Mouse (Mus musculus) forebrain, postnatal 0 days (tissue): ENCODE data around the gene Hyou1. TPM values are rescaled to one million over a fixed set of nuclear protein-coding genes. Genes with fewer than 3 reads are reported as not detected.
A peak's percentile ranks its signal among the peaks of the same experiment; 100 is the strongest.
"Not testable (repeated sequence)": the region's sequence is repeated elsewhere in the genome, so short reads cannot be mapped to it uniquely, and the experiment has no call there.

Experiments
- ATAC-seq: fragments of 200-750 bp; cut with Nextera tagmentation; 2 replicates; pipeline ENCODE4 v1.8.0; 2017; ENCODE audit warnings: mild to moderate bottlenecking, moderate library complexity
- DNase-seq: peaks from one replicate; pipeline ENCODE4 v3.0.0-alpha.2; 2015
- H3K27ac ChIP-seq: fragments of 300-500 bp; sonication (generic); 2 replicates; pipeline ENCODE4 v1.5.1; 2014; ENCODE audit warnings: low read depth, mild to moderate bottlenecking, antibody characterized with exemption, low read length, moderate library complexity, mixed read lengths
- H3K27me3 ChIP-seq: fragments of 300-500 bp; sonication (generic); 2 replicates; pipeline ENCODE4 v1.6.1; 2014; ENCODE audit warnings: mild to moderate bottlenecking, low read length, mixed read lengths; ENCODE audit not compliant: insufficient read depth
- H3K36me3 ChIP-seq: fragments of 300-500 bp; sonication (generic); 2 replicates; pipeline ENCODE4 v1.6.1; 2014; ENCODE audit warnings: mild to moderate bottlenecking, moderate library complexity; ENCODE audit not compliant: insufficient read depth
- H3K4me1 ChIP-seq: fragments of 300-500 bp; sonication (generic); 2 replicates; pipeline ENCODE4 v1.6.1; 2014; ENCODE audit warnings: antibody characterized with exemption; ENCODE audit not compliant: insufficient read depth
- H3K4me2 ChIP-seq: fragments of 300-500 bp; sonication (generic); 2 replicates; pipeline ENCODE4 v1.6.1; 2014; ENCODE audit warnings: low read depth, mild to moderate bottlenecking, moderate library complexity
- H3K4me3 ChIP-seq: fragments of 300-500 bp; sonication (generic); 2 replicates; pipeline ENCODE4 v1.5.1; 2014; ENCODE audit warnings: low read depth, low read length, mixed read lengths
- H3K9ac ChIP-seq: fragments of 300-500 bp; sonication (generic); 2 replicates; pipeline ENCODE4 v1.6.1; 2014; ENCODE audit warnings: mild to moderate bottlenecking
- H3K9me3 ChIP-seq: fragments of 300-500 bp; sonication (generic); 2 replicates; pipeline ENCODE4 v1.6.1; 2016; ENCODE audit warnings: low read length
- CTCF ChIP-seq: sonication (generic); IDR thresholded peaks from 2 replicates; pipeline ENCODE4 v1.5.1; 2016; ENCODE audit warnings: antibody characterized with exemption, control low read depth, low read depth
- WGBS: fragments of 180-500 bp; shearing (Covaris S2); extraction: QIAGEN DNeasy Blood & Tissue Kit; methylation state at CpG from one replicate; pipeline ENCODE4 v1.1.7; 2014; 5-methylcytosine and 5-hydroxymethylcytosine counted together
- polyA plus RNA-seq: library from polyadenylated mRNA; unstranded; fragments of >200 nt; fragmentation: Nextera tagmentation; extraction: Ambion mirVana; gene quantifications from 2 replicates; pipeline ENCODE4 v1.2.1, GENCODE M21; 2015
- total RNA-seq: library from RNA; depleted of rRNA; stranded (reverse); fragments of >200 nt; gene quantifications from 2 replicates; pipeline ENCODE4 v1.2.3, GENCODE M21; 2014

The Hyou1 gene
- total and polyA plus RNA-seq, 2 experiments from 2014 or later, result 17.4 to 59.0 TPM

- H3K27ac ChIP-seq, result no peak overlapping the region
- no peak for ATAC-seq
- peaks cover 76% of the 10 kb centered on the region for H3K36me3 ChIP-seq
- TF ChIP-seq CTCF, result no peak
- 93% methylated on average over 6 of the region's 6 CpGs for WGBS
- H3K9ac ChIP-seq, result no peak overlapping the region
- no peak overlapping the region for H3K4me3 ChIP-seq
- no peak for DNase-seq
- H3K4me2 ChIP-seq, result no peak overlapping the region
- H3K9me3 ChIP-seq, result no peaks in the 10 kb centered on the region
- no peaks in the 10 kb centered on the region for H3K4me1 ChIP-seq
- H3K27me3 ChIP-seq, result no peaks in the 10 kb centered on the region
Observed at GRCm38 (mm10) chr9:44353142-44353541, 26.1 kb upstream of the Hyou1 start.

DNA sequence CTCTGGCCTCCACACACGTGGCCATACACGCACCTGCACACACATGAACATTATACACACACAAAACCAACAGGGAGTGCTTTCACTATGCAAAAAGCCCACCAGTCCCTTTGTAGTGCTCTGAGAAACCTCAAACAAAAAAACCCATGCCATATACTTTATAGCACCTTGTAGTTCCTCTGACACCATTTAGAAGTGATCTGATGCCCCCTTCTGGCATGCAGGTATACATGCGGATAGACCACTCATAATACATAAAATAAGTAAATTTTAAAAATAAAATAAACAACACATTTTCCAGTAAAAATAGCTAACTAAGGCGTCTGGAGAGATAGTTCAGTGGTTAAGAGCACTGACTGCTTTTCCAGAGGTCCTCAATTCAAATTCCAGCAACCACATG is 22.1 kb upstream of the Hyou1 start:
- 75% methylated on average over 4 of the region's 4 CpGs for WGBS
- no peak overlapping the region for H3K9ac ChIP-seq
- TF ChIP-seq CTCF, result peak; percentile 58
- peaks cover 6% of the 10 kb centered on the region for H3K4me1 ChIP-seq
- no peak for ATAC-seq
- no peaks in the 10 kb centered on the region for H3K9me3 ChIP-seq
- DNase-seq, result no peak
- H3K27me3 ChIP-seq, result no peaks in the 10 kb centered on the region
- no peak overlapping the region for H3K4me3 ChIP-seq
- peaks cover 62% of the 10 kb centered on the region for H3K36me3 ChIP-seq
- no peak overlapping the region for H3K4me2 ChIP-seq
- no peak overlapping the region for H3K27ac ChIP-seq

GRCm38 (mm10) chr9:44361190-44361917 is 17.9 kb upstream of the Hyou1 start, which contains the start of gene Vps11:
Gene Vps11 (minus strand): TSS chr9:44361670.
- Histone ChIP-seq H3K36me3 (peaks cover 20% of the 10 kb centered on the region), H3K4me1 (peaks cover 6% of the 10 kb centered on the region), H3K4me2 (peak within 1 kb of the TSS; percentile 81), H3K27ac (peak within 1 kb of the TSS; percentile 86), H3K9me3 (no peaks in the 10 kb centered on the region), H3K4me3 (peak within 1 kb of the TSS; percentile 81), H3K9ac (peak within 1 kb of the TSS; percentile 87), H3K27me3 (no peaks in the 10 kb centered on the region)
- WGBS, result under 1% methylated on average over 44 of the region's 44 CpGs
- DNase-seq, result peak; percentile 97
- peak; percentile 96 for ATAC-seq
- peak; percentile 8; the same call in 1 of the 2 replicates for TF ChIP-seq CTCF

DNA sequence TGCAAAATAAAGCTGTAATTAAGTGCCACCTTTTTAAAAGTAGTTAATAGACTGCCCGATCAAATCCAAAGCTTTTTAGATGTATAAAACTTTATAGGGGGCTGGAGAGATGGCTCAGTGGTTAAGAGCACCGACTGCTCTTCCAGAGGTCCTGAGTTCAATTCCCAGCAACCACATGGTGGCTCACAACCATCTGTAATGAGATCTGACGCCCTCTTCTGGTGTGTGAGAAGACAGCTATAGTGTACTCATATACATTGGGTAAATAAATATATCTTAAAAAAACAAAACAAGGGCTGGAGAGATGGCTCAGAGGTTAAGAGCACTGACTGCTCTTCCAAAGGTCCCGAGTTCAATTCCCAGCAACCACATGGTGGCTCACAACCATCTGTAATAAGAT is 17.4 kb upstream of the Hyou1 start:
- H3K4me2 ChIP-seq, result peak overlapping the region; percentile 81
- DNase-seq, H3K4me1 ChIP-seq, H3K9me3 ChIP-seq, H3K27me3 ChIP-seq: not testable (repeated sequence)
- H3K36me3 ChIP-seq, result peaks cover 14% of the 10 kb centered on the region
- H3K4me3 ChIP-seq, result peak overlapping the region; percentile 81
- peak overlapping the region; percentile 87 for H3K9ac ChIP-seq
- 41% methylated on average over 4 of the region's 4 CpGs for WGBS
- H3K27ac ChIP-seq, result peak overlapping the region; percentile 86
- ATAC-seq, result peak; percentile 42; the same call in 1 of the 2 replicates

DNA sequence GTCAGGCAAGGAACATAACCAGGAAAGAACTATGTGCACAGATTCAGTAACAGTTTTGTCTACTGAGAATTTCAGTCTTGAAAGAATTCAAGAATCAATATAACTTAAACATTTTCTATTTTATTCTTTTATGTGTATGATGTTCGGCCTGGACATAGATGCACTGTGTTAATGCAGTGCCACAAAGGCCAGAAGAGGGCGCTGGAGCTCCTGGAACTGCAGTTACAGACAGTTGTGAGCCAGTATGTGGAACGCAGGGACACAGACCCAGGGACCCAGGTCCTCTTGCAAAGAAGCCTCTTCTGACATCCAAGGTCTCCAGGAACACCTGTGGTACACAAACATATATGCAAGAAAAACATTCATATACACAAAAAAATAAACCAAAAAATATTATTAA is 14.8 kb upstream of the Hyou1 start:
- DNase-seq (no peak), ATAC-seq (no peak)
- Histone ChIP-seq H3K9me3 (no peaks in the 10 kb centered on the region), H3K27me3 (no peaks in the 10 kb centered on the region), H3K4me3 (no peak overlapping the region), H3K4me2 (no peak overlapping the region), H3K4me1 (peaks cover 6% of the 10 kb centered on the region), H3K9ac (no peak overlapping the region), H3K36me3 (peaks cover 3% of the 10 kb centered on the region; the same call in 1 of the 2 replicates), H3K27ac (no peak overlapping the region)
- peak; percentile 49 for TF ChIP-seq CTCF
- 57% methylated on average over 3 of the region's 3 CpGs for WGBS

GRCm38 (mm10) chr9:44373386-44373785 is 5.9 kb upstream of the Hyou1 start:
- no peaks in the 10 kb centered on the region for H3K27me3 ChIP-seq
- no peak overlapping the region for H3K4me2 ChIP-seq
- no peaks in the 10 kb centered on the region for H3K36me3 ChIP-seq
- DNase-seq (no peak), ATAC-seq (no peak)
- no peaks in the 10 kb centered on the region for H3K9me3 ChIP-seq
- H3K27ac ChIP-seq, result no peak overlapping the region
- H3K4me3 ChIP-seq, result no peak overlapping the region
- no peak overlapping the region for H3K9ac ChIP-seq
- no peaks in the 10 kb centered on the region for H3K4me1 ChIP-seq
- TF ChIP-seq CTCF, result no peak

DNA sequence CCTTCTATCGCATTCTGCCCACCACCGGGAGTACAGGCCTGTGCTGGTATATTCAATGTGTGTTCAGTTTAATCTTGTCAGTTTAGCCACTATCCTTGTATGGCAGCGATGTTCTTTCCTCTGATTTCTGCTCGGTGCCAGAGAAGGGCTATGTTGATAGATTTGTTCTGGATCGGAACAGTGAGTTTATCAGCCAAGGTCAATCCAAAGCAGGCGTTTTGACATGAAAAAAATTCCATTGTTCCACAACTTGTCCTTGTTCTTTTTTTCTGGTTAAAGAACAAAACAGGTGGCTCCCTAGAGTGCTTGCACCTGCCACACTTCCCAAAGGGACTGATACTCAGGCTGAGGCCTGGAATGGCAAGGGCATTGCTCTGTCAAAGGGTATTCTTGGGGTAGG is 3.1 kb upstream of the Hyou1 start:
- Histone ChIP-seq H3K36me3 (peaks cover 2% of the 10 kb centered on the region), H3K4me3 (no peak overlapping the region), H3K4me1 (peaks cover 6% of the 10 kb centered on the region), H3K9ac (no peak overlapping the region), H3K27me3 (no peaks in the 10 kb centered on the region), H3K9me3 (no peaks in the 10 kb centered on the region), H3K27ac (no peak overlapping the region), H3K4me2 (no peak overlapping the region)
- DNase-seq, result no peak
- TF ChIP-seq CTCF, result no peak
- ATAC-seq, result no peak
- WGBS, result 85% methylated on average over 6 of the region's 6 CpGs

GRCm38 (mm10) chr9:44377335-44377734 is 2.0 kb upstream of the Hyou1 start:
- not testable (repeated sequence) for H3K4me2 ChIP-seq, H3K9ac ChIP-seq, H3K4me1 ChIP-seq, ATAC-seq, DNase-seq, H3K27me3 ChIP-seq, H3K27ac ChIP-seq, H3K4me3 ChIP-seq, H3K9me3 ChIP-seq
- 88% methylated on average over 2 of the region's 2 CpGs for WGBS
- peaks cover 14% of the 10 kb centered on the region for H3K36me3 ChIP-seq
